Mouse (Mus musculus) small intestine, adult 2 months (tissue): Measurements from ENCODE around the gene Cep295nl.

Experiments
- CTCF ChIP-seq: fragments of 200-500 bp; IDR thresholded peaks from 2 replicates; pipeline ENCODE4 v1.5.1; 2012; ENCODE audit warnings: low read depth, mild to moderate bottlenecking, control low read depth, inconsistent platforms, low read length, moderate library complexity, mixed read lengths; ENCODE audit not compliant: insufficient replicate concordance, insufficient read length; ENCODE audit errors: extremely low read depth
- POLR2A ChIP-seq: fragments of 200-500 bp; IDR thresholded peaks from 2 replicates; pipeline ENCODE4 v1.6.1; 2012; ENCODE audit warnings: low read depth, mild to moderate bottlenecking, control low read depth, inconsistent platforms, low read length, moderate library complexity

DNA sequence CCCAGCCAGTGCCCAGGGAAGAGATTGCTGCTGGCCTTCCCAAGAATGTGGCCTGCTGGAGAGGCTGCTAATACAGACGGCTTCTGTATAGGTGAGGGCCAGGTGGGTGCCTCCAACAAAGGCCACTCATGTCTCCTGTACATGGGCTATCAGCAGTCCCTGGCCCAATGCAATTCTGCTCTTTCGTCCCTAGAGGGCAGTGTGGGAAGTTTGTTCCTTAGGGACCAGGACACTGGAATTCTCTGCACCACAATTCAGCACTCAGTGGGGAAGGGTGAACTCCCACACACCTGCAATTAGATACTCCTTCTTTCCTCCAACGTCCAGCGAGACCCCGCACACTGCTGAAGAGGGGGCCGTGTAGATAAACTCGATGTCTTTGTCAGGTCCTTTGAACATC, 25.2 kb downstream of the Cep295nl start:
- TF ChIP-seq CTCF (peak; percentile 78; the same call in 1 of the 2 replicates), POLR2A (no peak)
